Mouse (Mus musculus): ENCODE measurements around the gene Foxi2. TPM values are rescaled to one million over a fixed set of nuclear protein-coding genes. Genes with fewer than 3 reads are reported as not detected.
A peak's percentile ranks its signal among the peaks of the same experiment; 100 is the strongest.

Gene Foxi2
- polyA plus RNA-seq, 1 experiment from 2014 or later = 0.71 TPM

DNA sequence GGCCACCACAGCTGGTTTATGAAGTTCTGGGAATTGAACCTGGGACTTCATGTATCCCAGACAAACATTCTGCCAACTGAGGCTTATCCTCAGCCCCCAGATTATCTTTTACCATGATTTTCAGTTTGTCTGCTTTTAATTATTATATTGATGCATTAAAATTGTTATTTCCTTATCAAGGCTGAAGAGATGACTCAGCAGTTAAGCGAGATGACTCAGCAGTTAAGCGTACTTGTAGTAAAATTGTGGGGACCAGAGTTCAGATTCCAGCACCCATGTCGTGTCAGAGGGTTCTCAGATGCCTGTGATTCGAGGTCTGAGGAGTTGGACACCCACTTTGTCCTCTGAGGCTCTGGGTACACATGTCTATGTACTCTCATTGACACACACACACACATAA is 33.8 kb downstream of the Foxi2 start:
- no peak for DNase-seq (ENCODE audit: low spot score)
- 81% methylated on average over 4 of the region's 4 CpGs for WGBS

DNA sequence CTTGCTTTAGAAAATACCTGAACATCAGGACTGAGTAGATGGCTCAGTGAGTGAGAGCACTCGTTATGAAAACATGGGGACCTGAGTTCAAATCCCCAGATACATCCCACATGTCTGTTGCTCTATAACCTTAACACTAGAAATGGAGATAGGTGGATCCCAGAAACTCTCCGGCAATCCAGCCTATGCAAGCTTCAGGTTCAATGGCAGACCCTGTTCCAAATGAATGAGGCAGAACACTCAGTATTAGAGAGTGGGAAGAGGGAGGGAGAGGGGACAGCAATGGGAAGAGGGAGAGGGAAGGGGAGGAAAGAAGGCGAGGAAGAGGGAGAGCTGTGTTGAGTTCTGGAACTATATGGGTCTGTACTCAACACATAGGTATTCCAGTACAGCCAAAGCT is 41.2 kb downstream of the Foxi2 start:
- no peaks in the 10 kb centered on the region for H3K27me3 ChIP-seq (ENCODE audit: control insufficient read depth, insufficient read depth, low read length)
- no peak overlapping the region for H3K27ac ChIP-seq (replicated peaks; ENCODE audit: low read depth, low read length)
- no peak overlapping the region for H3K9ac ChIP-seq (ENCODE audit: low read length)
- H3K4me2 ChIP-seq (ENCODE audit: low read depth, severe bottlenecking) = no peak overlapping the region
- no peaks in the 10 kb centered on the region for H3K4me1 ChIP-seq (ENCODE audit: control insufficient read depth, insufficient read depth, low read length)
- no peaks in the 10 kb centered on the region for H3K9me3 ChIP-seq (ENCODE audit: control insufficient read depth, low read length)
- ATAC-seq (ENCODE audit: insufficient number of reproducible peaks, low FRiP score, low TSS enrichment, low read depth) (no peak), DNase-seq (ENCODE audit: low spot score) (no peak)
- no peaks in the 10 kb centered on the region for H3K36me3 ChIP-seq (ENCODE audit: control insufficient read depth, insufficient read depth, low read length)
- H3K4me3 ChIP-seq (ENCODE audit: low read depth, low read length) = no peak overlapping the region
- 81% methylated on average over 3 of the region's 3 CpGs for WGBS

More for the DNA sequence above, 33.8 kb downstream of the Foxi2 start:
- H3K4me1 ChIP-seq (ENCODE audit: control insufficient read depth, insufficient read depth, low read length) = no peaks in the 10 kb centered on the region
- ATAC-seq (ENCODE audit: insufficient number of reproducible peaks, low FRiP score, low TSS enrichment, low read depth) = no peak
- H3K9ac ChIP-seq (ENCODE audit: low read length) = no peak overlapping the region
- no peak overlapping the region for H3K27ac ChIP-seq (replicated peaks; ENCODE audit: low read depth, low read length)
- no peaks in the 10 kb centered on the region for H3K9me3 ChIP-seq (ENCODE audit: control insufficient read depth, low read length)
- H3K4me3 ChIP-seq (ENCODE audit: low read depth, low read length) = no peak overlapping the region
- no peaks in the 10 kb centered on the region for H3K27me3 ChIP-seq (ENCODE audit: control insufficient read depth, insufficient read depth, low read length)
- H3K4me2 ChIP-seq (ENCODE audit: low read depth, severe bottlenecking) = no peak overlapping the region
- H3K36me3 ChIP-seq (ENCODE audit: control insufficient read depth, insufficient read depth, low read length) = no peaks in the 10 kb centered on the region

DNA sequence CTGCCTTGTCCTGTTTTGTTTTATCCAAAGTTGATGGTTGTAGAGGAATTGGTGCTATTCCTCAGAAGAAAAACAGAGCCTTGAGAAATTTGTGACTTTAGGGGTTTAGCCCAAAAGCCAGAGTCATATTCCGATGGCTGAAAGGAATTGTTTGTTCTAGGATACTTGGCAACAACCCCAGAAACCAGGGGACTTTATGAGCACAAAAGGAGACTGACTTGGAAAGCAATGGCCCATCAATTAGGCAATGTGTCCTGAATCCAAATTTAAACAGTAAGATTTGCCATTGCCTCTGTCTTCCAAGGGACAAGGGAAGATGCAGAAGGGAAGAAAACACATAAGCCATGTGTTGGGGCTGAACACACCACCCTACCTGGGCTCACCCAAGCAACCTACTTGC is 42.3 kb downstream of the Foxi2 start:
- ATAC-seq (ENCODE audit: insufficient number of reproducible peaks, low FRiP score, low TSS enrichment, low read depth) (no peak), DNase-seq (ENCODE audit: low spot score) (no peak)
- no peak overlapping the region for H3K27ac ChIP-seq (replicated peaks; ENCODE audit: low read depth, low read length)
- no peaks in the 10 kb centered on the region for H3K4me1 ChIP-seq (ENCODE audit: control insufficient read depth, insufficient read depth, low read length)
- no peaks in the 10 kb centered on the region for H3K36me3 ChIP-seq (ENCODE audit: control insufficient read depth, insufficient read depth, low read length)
- no peaks in the 10 kb centered on the region for H3K27me3 ChIP-seq (ENCODE audit: control insufficient read depth, insufficient read depth, low read length)
- no peak overlapping the region for H3K9ac ChIP-seq (ENCODE audit: low read length)
- no peak overlapping the region for H3K4me2 ChIP-seq (ENCODE audit: low read depth, severe bottlenecking)
- H3K9me3 ChIP-seq (ENCODE audit: control insufficient read depth, low read length) = no peaks in the 10 kb centered on the region
- H3K4me3 ChIP-seq (ENCODE audit: low read depth, low read length) = no peak overlapping the region
- WGBS = 91% methylated on average over 1 of the region's 1 CpGs

DNA sequence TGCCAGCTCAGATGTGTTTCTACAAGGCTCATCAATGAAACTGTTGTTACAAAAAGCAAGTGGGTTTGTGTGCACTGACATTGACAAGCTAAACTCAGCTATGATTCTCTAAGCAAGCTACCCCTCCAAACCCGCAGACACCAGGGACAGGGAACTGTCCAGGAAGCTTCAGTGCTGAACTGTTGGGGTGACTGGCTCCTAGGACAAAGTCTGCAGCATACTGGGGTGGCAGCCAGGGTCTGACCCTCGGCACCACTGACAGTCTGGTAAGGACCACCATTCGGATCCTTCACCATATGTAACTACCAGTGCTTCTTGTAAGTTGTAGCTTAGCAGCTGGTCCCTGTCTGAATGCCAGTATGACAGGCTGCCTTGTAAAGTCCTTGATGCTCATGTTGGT is 43.6 kb downstream of the Foxi2 start:
- no peak overlapping the region for H3K9ac ChIP-seq (ENCODE audit: low read length)
- no peak overlapping the region for H3K27ac ChIP-seq (replicated peaks; ENCODE audit: low read depth, low read length)
- no peaks in the 10 kb centered on the region for H3K9me3 ChIP-seq (ENCODE audit: control insufficient read depth, low read length)
- no peak overlapping the region for H3K4me3 ChIP-seq (ENCODE audit: low read depth, low read length)
- no peaks in the 10 kb centered on the region for H3K27me3 ChIP-seq (ENCODE audit: control insufficient read depth, insufficient read depth, low read length)
- no peak for ATAC-seq (ENCODE audit: insufficient number of reproducible peaks, low FRiP score, low TSS enrichment, low read depth)
- 50% methylated on average over 3 of the region's 3 CpGs for WGBS
- no peaks in the 10 kb centered on the region for H3K4me1 ChIP-seq (ENCODE audit: control insufficient read depth, insufficient read depth, low read length)
- DNase-seq (ENCODE audit: low spot score) = peak; percentile 67
- H3K4me2 ChIP-seq (ENCODE audit: low read depth, severe bottlenecking) = no peak overlapping the region
- H3K36me3 ChIP-seq (ENCODE audit: control insufficient read depth, insufficient read depth, low read length) = no peaks in the 10 kb centered on the region

Other genes with a start within 250 kb of the Foxi2 start
- not detected in 2 replicates for gene Nps, start 151.6 kb upstream of the Foxi2 start, polyA plus RNA-seq (2014; fragmentation: Nextera tagmentation; extraction: Ambion mirVana)
- gene Clrn3, start 118.3 kb downstream of the Foxi2 start, polyA plus RNA-seq (2014; fragmentation: Nextera tagmentation; extraction: Ambion mirVana) = not detected in 2 replicates
- gene Ptpre, start 127.2 kb downstream of the Foxi2 start, polyA plus RNA-seq (2014; fragmentation: Nextera tagmentation; extraction: Ambion mirVana) = 0.75 and 0.96 TPM in 2 replicates